Mouse (Mus musculus) spleen, adult 2 months (tissue): ENCODE data around the gene Casp8.
"Not testable (repeated sequence)": the region's sequence is repeated elsewhere in the genome, so short reads cannot be mapped to it uniquely, and the experiment has no call there.

Source experiments
- CTCF ChIP-seq: fragments of 200-500 bp; IDR thresholded peaks from 2 replicates; pipeline ENCODE4 v1.5.1; 2011; ENCODE audit warnings: mild to moderate bottlenecking, inconsistent platforms; ENCODE audit not compliant: insufficient read depth, insufficient read length, insufficient replicate concordance; ENCODE audit errors: extremely low read depth
- POLR2A ChIP-seq: fragments of 200-500 bp; IDR thresholded peaks from 2 replicates; pipeline ENCODE4 v1.6.1; 2011; ENCODE audit warnings: low read depth, low read length, inconsistent platforms

- TF ChIP-seq POLR2A, CTCF: not testable (repeated sequence)
Observed at GRCm38 (mm10) chr1:58856811-58857210, 61.6 kb downstream of the Casp8 start.
